ENCODE assay signal across 9 mouse cellular contexts in the genomic region with DNA sequence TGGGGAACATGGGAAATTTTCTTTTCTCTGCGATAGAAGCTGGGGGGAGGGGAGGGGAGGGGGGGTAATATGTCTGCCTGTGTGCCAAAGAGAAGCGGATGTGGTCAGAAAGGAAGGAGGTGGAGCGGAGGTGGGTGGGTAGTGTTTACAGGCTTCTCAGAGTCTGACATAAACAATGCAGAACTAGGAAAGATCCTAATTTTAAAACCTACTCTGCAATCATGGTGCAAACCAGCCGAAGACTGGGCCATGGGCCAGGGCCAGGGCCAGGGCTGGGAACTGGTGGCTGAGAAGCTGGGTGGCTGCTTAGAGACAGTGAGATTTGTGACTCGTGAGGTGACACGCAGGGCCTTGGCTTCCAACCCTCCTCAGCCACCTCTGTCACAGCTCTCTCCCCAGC.
DNase-seq lines count a peak whose midpoint lies in the region; ATAC-seq lines count a peak whose summit lies in the region.
"Had no signal": no experiment of that assay in that cellular context is flagged by ENCODE, and none has a peak within 500 bp of the region (broad histone marks: within the 10 kb centered on the region; RNA-seq: fewer than 3 reads in every experiment).

No protein-coding gene starts in this region.

- no peak for DNase-seq in frontal cortex, postnatal 10 days (ENCODE audit: low spot score in 2 of 2)
- DNase-seq in T-cell, adult 2 months (ENCODE audit: low spot score): peak; percentile 35
- DNase-seq in heart, adult 8-10 months (ENCODE audit: low spot score): peak; percentile 54
- DNase-seq in lung, postnatal 36 days: peak; percentile 84
- no peak for DNase-seq in gastrocnemius, adult 18-20 months (ENCODE audit: low spot score)
- DNase-seq in testis, postnatal 10 days (ENCODE audit: low spot score): no peak
- no peak for DNase-seq in gastrocnemius, postnatal 14 days
- DNase-seq: kidney, postnatal 4 days had no signal

- intact Hi-C loops in gastrocnemius, postnatal 14 days (cut with DNase I; ENCODE audit: low total_unique reads): no loop called here

- 0 out of 2 replicates have a peak, but pooled peaks have one; percentile 1 for ATAC-seq in frontal cortex, adult (ENCODE audit: low TSS enrichment)

Comparison
In these comparisons a context has a peak if more than half of its experiments do, and no peak if none do; other contexts are left out.
1. DNase-seq: peak in T-cell, adult 2 months (single experiment), heart, adult 8-10 months (single experiment) and lung, postnatal 36 days (single experiment); none in frontal cortex, postnatal 10 days (0 of 2), gastrocnemius, adult 18-20 months (single experiment), testis, postnatal 10 days (single experiment) and gastrocnemius, postnatal 14 days (single experiment).